Mouse (Mus musculus): ENCODE measurements around the gene Kcna7.
A peak's percentile ranks its signal among the peaks of the same experiment; 100 is the strongest.
"Not testable (repeated sequence)": the region's sequence is repeated elsewhere in the genome, so short reads cannot be mapped to it uniquely, and the experiment has no call there.

Gene Kcna7

DNA sequence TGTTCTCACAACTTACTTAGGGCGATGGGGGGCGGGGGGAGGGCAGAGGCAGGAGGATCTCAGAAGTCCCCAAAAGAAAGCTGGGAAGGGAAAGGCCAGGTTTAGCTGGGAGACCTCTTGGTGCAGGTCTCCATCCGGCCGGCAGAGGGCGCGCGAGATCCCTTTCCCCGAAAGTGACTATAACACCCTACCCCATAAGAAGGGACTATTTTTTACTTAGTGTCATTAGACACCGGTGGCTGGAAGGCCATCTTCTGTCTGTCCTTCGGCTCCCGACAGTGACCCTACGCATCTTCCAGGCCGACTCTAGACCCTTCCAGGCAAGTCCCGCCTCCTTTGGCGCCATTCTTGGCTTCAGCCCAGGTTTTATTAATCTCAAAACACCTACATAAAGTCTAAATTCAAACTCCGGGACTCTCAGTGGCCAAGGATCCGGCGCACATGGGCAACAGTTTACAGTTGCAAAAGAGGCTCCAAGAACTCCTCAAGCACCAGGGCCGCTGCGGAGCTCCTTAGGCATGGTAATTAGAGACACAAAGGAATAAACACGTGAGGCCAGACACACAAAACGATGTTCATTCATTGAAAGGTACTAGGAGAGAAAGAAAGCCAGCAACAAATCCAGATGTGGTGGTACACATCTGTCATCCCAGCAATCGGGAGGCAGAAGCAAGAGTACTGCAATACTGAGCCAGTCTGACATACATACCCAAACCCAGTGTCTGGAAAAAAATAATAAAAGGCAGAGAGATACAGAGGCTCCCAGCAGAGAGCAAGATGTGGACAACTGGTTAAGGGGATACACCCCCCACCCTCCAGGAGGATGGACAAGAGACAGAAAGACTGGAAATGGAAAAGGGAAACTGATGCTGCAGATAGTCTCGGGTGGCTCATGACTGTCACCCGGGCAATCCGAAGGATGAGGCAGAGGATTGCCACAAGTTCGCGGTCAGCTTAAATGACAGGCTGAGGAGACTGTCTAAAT is at the start of gene Kcna7:
Kcna7 (plus strand) TSS at position 563 of the 985 bp plus-strand sequence.
- DNase-seq (ENCODE audit: low spot score): peak; percentile 65

DNA sequence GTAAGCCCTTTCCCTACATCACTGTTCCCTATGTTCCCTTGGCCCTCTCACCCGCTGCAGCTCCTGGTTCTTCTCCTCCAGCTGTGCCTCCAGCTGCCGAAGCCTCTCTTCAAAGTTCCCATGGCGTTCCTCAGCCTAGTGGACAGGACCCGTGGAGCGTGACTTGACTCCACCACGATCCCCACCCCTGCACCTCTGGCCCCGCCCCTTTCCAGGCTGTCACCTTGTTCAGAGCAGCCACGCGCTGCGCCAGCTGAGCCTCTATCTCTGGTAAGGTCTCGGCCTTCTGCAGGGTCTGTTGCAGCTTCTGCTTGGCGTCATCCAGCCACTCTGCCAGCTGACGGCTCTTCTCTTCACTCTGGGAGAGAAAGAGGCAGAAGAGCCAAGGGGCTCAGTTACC is 49.4 kb upstream of the Kcna7 start:
- DNase-seq (ENCODE audit: low spot score): no peak

DNA sequence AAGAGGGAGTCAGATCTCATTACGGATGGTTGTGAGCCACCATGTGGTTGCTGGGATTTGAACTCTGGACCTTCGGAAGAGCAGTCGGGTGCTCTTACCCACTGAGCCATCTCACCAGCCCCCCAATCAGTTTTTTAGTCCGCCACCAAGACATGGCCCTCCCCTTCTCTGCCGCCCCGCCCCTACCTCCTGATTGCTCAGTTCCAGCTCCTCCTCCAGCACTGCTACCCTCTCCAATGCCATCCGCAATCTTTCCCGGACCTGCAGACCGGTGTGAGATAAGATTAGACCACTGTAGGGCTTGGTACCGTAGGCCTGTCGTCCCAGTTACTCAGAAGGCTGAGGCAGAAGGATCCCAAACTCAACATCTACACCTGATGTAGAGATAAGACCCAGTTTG is 46.4 kb upstream of the Kcna7 start:
- DNase-seq (ENCODE audit: low spot score): not testable (repeated sequence)

DNA sequence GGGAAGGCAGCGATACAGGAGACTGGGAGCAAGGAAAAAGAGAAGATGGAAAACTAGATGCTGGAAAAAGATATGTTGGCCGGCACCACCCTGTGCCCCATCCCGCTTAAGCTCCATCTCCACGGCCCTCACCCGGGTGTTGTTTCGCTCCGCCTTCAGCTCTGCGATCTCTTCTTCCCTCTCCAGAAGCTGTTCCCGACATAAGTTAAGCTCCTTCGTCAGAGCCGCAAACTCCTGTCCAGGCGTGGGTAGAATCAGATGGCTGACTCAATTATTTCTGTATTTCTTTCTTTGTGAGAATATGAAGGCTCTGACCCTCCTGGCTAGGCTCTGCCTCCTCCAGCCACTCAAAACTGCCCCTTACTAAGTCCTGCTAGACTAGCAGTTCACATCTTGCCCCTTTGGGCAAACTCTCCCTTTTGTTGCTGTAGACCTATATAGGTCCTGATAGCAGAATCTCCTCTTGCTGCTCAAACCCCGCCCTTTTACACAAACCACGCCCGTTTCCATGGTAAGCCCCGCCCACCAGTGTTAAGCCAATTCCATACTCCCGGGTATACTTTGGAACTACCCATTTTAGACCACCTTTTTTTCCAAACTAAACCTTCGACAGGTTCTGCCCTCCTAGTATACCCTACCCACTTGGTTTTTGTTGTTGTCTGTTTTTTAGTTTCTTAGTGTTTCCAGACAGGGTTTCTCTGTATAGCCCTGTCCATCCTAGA is 44.9 kb upstream of the Kcna7 start:
- DNase-seq (ENCODE audit: low spot score): no peak

DNA sequence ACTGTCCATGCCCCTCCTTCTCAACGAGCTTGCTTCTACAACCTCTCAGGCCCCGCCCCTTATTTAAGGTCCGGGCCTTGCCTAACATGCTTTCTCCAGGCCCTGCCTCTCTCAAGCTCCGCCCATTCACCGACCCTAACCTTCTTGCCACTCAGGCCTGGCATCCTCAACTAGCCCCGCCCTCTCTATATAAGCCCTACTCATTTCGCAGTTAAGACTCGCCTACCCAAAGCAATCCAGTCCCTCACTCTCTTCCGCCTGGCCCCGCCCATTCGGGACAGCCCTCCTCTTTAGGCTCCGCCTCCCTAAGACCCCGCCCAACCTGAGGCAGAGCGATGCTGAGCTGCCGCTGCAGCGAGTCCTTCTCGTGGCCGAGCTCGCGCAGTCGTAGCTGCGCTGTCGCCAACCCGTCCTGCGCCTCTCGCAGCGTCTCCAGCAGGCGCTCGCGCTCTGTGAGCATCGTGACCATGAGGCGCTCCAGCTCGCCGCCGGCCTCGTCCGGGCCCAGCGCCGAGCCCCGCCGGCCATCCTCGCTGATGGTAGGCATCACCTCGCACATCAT is 44.1 kb upstream of the Kcna7 start:
- no peak for DNase-seq (ENCODE audit: low spot score)

DNA sequence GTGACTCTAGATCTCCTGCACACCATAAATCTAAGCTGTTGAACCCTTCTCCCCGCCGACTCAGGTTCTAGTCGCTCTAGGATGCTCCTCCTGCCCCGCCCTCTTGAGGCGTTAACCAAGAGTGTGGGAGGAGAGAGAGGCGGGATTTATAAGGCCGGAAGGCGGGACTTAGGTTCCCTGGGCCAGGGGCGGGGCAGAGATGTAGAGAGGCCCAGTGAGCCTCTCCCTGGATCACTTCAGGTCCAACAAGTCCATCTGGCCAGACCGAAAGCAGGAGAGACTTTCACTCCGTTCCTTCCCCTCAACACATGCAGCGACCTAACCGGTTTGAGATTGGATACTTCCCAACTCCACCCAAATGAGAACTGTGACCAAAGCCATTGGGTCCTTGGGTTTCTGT is 42.7 kb upstream of the Kcna7 start:
- no peak for DNase-seq (ENCODE audit: low spot score)

DNA sequence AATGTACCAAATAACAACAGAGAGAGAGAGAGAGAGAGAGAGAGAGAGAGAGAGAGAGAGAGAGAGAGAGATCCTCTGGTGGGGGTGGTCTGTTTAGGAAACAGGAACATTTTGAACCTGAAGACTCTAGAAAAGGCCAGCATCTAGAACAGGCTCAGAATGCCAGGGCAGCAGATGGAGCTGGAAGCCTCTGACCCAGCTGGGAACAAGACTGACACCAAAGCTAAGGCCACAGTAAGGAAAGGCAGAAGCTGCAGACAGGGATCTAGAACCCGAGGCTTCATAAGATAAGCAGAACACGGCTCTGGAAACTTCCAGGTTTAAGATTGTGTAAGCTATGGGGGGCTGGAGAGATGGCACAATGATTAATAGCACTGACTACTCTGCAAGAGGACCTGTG is 41.5 kb upstream of the Kcna7 start:
- no peak for DNase-seq (ENCODE audit: low spot score)

DNA sequence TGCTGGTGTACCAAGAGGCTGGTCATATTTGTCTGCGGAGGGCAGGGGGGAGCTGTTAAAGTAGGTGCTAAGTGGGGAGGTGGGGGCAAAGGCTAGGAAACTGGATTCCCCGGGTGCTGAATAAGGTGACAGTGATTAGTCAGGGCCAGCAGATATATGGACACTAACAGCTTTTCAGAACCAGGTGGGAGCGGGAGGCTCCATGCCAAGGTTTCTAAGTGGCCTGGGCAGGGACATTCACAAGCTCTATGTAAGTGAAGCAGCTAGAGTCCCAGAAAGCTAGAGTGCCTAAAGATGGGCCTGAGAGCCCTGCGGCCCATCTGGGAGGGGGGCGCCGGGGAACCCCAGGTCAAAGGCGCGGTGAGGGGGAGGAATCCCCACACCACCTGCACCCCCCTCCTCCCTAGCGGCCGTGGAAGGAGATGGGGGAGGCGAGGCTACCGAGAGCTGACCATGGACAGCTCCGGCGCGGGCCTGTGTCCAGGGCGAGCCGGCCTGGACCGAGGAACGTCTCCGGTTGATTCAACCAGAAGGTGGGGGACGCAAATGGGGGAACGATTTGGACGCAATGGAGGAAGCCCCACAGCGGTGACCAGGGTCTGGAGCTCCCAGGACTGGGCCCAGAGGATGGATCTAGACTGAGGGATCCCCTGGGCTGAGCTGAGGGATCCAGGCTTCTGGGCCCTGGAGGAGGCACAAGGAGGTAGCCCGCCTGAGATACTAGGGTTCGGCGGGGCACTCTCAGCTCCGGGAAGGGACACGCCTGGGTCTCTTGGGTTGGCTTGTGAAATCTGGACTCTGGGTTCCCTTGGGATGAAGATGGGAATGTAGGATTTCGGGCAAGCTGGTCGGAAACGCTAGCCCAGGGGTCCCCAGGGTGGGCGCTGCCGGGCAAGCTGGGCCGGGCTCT is 39.5 kb upstream of the Kcna7 start:
- no peak for DNase-seq (ENCODE audit: low spot score)

DNA sequence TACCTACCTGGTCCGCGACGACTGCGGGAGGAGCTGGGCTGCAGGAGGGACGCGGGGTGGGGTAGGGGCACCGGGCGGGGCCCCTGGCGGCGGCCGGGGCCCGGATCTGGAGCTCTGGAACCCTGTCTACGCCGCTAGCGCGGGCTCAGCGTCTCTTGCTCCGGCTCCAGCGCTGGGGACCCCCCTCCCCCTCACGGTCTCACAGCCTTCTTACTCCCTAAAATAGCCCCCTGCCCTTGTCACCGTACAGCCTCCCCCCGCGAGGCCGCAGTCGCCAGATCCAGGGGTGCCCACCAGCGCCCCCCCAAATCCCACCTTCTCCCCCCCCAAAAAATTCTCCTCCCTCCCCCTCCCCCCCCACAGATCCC is 38.8 kb upstream of the Kcna7 start, which contains the start of gene Ppfia3:
Ppfia3 (minus strand) TSS at position 368 of the 368 bp plus-strand sequence.
- no peak for DNase-seq (ENCODE audit: low spot score)

DNA sequence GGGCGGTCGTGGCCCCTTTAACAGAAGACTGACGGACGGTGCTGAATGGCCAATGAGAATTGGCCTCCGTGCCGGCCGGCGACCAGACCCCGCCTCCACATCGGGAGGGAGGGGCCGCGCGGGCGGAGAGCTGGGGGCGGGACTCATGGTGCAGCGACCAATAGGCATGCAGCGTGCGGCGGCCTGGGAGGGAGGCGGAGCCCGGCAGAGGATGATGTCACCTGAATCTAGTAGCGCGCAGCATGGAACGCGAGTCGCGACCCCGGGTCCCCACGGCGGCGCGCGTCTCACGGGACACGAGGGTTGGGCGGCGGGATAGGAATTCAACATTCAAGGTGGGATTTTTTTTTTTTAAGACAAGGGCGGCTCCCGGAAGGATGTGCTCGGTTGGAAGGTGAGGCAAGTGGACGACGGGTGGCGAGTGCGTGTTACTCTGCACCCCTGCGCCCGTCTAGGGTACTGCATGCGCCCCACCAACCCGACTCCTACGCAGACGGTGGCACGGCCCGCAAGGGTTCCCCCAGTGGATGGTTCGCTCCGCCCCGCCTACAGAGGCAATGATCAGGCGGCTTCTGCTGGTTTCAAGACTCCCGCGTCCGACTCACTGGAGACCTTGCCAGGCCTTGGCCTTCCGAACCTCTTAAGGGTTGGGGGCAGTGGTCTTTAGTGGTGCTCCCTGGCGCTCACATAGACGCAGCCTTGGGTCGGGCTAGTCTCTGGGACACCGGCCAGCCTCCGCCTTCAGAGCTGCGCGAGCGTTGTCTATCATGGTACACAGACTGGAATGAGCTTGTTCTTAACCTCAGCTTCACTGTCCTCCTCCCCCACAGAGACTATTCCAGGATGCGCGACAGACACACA is 38.2 kb upstream of the Kcna7 start:
- peak; percentile 96 for DNase-seq (ENCODE audit: low spot score)

DNA sequence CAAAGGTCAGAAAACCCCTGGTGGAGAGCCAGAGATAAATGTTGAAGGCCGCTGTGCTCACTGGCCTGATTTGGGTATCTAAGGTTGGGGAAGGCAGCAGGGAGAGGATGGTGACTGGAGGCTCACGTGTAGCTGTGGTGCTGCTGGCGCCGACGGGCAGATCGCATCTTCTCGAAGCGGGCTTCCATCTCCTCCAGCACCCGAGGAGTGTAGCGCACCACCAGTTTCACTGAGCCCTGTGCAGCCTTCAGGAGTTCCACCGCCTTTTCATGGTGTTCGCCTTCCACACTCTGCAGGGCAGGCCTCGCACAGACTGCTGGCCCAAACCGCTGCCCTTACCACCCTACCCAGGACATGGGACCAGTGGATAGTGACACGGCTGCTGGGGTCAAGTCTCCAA is 37.3 kb upstream of the Kcna7 start:
- no peak for DNase-seq (ENCODE audit: low spot score)

DNA sequence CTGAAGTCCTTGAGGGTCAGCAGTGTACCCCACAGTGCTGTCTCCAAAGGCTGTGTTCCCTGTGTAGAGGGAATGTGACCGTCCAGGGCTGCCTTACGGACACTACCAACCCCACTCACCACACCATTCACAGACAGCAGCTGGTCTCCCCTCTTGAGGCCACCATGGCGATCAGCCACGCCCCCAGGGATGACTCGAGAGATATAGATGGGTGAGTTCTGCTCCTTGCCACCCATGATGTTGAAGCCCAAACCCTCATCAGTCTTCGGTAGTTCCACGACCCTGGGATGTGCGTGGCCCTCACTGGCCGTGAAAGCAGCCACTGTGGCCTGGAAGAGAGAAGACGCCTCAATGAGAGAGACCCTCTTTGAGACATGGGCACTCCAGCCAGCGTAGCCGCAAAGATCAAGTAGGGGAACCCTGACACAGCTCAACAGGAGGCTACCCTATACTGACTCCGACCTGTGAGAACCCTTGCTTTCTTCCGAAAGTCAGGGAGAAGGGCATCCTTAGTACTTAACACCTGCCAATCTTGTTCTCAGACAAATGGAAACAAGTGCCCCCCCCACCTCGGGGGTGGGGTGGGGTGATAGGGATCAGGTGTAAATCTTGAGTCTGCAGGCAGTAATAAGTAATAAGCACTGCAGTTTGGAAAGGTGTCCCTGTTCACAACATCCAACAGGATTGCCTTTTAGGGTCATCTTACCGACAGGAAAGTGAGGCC is 36.3 kb upstream of the Kcna7 start:
- DNase-seq (ENCODE audit: low spot score): no peak

DNA sequence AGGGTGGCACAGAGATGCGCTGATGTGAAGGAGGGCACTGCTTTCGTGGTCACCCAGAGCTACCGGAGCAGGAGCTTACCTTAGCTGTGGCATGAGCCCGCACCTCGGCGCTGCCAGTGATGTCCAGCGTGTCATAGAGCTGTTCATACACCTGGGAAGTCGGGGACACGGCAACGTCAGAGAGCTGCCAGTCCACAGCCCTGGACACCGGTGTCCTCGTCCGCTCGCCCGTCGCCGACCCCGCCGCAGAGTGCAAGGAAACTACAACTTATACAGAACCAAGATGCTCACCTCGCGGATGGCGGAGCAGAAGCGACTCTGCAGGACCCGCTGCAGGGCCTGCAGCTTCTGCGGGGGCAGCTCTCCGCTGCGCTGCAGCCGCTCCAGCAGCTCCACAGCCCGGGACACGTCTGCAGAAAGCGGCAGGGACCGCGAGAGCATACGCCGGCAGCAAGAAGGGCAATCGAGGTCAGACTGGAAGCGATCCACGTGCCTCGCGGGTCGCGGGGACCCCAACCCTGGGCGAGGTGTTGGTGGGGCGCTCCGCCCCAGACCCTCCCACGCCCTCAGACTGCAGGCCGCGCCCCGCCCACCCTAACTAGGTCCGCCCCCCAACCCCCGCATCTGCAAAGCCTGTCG is 35.5 kb upstream of the Kcna7 start:
- DNase-seq (ENCODE audit: low spot score): no peak

DNA sequence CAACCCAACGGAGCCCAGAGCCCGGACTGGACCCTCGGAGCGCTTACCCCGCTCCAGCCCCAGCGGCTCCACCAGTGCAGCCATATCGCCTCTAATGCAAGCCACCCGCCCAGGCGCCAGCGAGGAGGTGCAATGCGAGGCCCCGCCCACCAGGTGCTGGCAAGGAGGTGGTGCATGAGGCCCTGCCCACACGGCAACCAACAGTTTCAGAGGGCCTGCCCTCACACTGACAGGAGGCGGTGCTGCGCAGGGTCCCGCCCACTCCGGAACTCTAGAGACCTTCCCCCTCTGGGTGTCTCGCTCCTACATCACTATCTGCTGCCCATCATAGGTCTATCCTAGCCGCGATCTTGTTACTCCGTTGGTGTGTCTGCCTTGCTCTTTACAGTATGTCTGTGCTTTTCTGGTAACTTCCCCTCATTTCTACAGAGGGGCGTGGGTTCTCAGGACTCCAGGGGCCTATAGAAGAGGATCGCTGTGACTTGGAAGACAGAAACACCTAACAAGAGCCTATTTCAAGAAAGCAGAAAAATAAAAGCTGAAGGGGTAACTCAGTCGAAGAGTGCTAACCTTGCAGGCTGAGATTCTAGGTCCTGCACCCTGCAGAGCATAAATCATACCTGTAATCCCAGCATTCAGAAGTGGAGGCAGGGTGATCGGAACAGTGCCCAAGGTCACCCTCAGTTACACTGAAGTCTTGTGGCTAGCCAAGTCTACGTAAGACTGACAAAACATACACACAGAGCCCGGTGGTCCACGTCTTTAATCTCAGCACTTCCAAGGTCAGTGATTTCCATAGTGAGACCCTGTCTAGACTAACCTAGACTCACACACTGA is 34.8 kb upstream of the Kcna7 start, which contains the start of gene Lin7b:
Lin7b (minus strand) TSS at position 109 of the 837 bp plus-strand sequence.
- DNase-seq (ENCODE audit: low spot score): peak; percentile 76

DNA sequence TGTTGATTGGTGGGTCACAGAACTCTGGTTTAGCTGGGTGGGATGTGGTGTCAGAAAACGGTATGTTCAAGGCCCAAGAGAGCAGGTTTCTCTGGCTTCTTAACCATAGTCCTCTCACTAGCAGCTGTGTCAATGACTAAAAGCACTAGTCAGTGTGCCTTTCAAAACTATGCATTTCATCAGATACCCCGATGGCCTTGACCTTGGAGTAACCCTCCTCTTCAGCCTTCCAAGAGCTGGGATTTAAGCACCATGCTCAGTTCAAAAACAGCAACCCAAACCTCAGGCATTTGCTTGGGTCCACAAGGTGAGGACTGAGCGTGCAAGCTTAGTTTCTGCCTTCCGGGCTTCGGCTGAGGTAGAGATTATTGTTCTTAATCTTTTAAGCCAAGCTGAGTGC is 33.1 kb upstream of the Kcna7 start:
- DNase-seq (ENCODE audit: low spot score): no peak

DNA sequence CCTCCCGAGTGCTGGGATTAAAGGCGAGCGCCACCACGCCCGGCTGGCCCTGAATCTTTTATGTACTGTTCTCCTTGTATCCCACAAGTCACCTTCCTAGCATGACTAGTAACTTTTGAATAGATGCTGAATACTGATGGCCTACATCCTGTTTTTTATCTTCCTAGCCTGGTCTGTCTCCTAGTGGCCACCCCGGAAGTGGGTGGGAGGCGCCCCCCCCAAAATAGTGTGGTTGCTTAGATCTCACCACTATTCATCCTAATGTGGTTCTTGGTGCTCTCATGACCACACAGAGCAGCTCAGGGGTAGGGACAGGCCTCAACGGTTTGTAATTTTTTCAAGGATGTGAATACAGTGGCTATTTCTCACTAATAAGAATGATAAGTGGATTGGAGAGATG is 30.8 kb upstream of the Kcna7 start:
- no peak for DNase-seq (ENCODE audit: low spot score)

DNA sequence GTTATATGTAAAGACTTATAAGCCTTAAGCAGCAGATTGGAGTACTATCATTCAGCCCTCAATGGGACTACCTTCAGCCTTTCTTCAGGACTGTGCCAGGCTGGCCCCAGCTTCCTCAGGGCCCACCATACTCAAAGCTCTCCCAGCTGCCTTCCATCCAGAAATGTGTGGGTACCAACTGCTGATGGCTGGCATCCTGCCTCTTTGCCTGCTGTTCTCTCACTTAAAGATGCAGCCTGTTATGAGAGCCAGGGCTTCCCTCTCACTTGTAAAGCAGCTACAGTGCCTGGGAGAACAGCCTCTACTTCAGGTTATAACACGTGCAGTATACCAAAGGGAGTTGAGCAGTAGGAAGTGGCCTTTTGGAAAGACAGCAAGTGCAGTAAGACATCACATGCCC is 29.4 kb upstream of the Kcna7 start:
- DNase-seq (ENCODE audit: low spot score): no peak

DNA sequence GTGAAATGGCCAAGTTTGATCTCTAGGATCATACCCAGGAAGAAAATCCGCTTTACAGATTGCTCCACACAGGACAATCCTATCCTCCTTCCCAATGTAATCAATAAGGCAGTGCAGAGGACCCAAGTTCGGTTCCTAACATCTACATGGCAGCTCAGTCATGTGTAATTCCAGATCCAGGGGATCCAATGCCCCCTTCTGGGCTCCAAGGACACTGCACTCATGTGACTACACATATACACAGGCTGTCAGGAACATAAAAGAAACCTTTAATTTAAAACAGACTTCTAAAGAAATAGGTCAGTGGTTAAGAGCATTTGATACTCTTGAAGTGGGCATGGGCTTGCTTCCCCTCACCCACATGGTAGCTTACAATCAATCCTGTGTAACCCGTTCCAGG is 19.4 kb upstream of the Kcna7 start:
- DNase-seq (ENCODE audit: low spot score): no peak

DNA sequence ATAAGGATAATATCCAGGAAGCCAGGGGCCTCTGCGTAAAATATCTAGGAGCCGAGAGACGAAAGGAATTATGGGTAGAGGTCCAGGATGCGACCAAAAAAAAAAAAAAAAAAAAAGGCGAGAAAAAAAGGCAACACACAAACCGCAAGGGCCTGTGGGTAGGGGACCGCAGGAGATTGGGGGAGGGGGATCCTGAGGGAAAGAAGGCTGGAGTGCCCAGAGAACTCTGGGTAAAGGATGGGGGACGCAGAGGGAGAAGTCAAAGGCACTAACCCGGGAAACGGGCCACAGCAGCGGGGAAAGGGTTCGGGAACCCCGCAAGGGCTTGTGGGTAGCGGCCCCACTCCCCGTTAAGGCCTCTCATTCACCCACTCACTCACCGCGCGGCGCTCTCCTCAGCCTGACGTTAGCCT is 10.3 kb upstream of the Kcna7 start:
- no peak for DNase-seq (ENCODE audit: low spot score)

Data from layer of hippocampus, adult 9-10 months (tissue).